Mouse (Mus musculus) liver, embryonic 15.5 days (tissue): ENCODE results near the gene Glmn. TPM values are rescaled to one million over a fixed set of nuclear protein-coding genes. Genes with fewer than 3 reads are reported as not detected.

Experiments used
- ATAC-seq: fragments of 200-750 bp; cut with Nextera tagmentation; 2 replicates; pipeline ENCODE4 v1.8.0; 2017; ENCODE audit warnings: moderate number of reproducible peaks, mild to moderate bottlenecking, moderate library complexity; ENCODE audit not compliant: insufficient read depth
- H3K27ac ChIP-seq: fragments of 300-500 bp; sonication (generic); replicated peaks from 2 replicates; pipeline ENCODE4 v1.5.1; 2015; ENCODE audit warnings: mild to moderate bottlenecking, inconsistent platforms
- H3K27me3 ChIP-seq: fragments of 300-500 bp; sonication (generic); 2 replicates; pipeline ENCODE4 v1.6.1; 2015; ENCODE audit warnings: mild to moderate bottlenecking, inconsistent platforms
- H3K36me3 ChIP-seq: fragments of 300-500 bp; sonication (generic); replicated peaks from 2 replicates; pipeline ENCODE4 v1.6.1; 2015; ENCODE audit warnings: moderate library complexity, mild to moderate bottlenecking, inconsistent platforms
- H3K4me1 ChIP-seq: fragments of 300-500 bp; sonication (generic); replicated peaks from 2 replicates; pipeline ENCODE4 v1.6.1; 2015; ENCODE audit warnings: inconsistent platforms
- H3K4me2 ChIP-seq: fragments of 300-500 bp; sonication (generic); 2 replicates; pipeline ENCODE4 v1.6.1; 2015; ENCODE audit warnings: moderate library complexity, mild to moderate bottlenecking, inconsistent platforms
- H3K4me3 ChIP-seq: fragments of 300-500 bp; sonication (generic); replicated peaks from 2 replicates; pipeline ENCODE4 v1.5.1; 2015; ENCODE audit warnings: mild to moderate bottlenecking, inconsistent platforms
- H3K9ac ChIP-seq: fragments of 300-500 bp; sonication (generic); 2 replicates; pipeline ENCODE4 v1.6.1; 2015; ENCODE audit warnings: moderate library complexity, mild to moderate bottlenecking, inconsistent platforms
- H3K9me3 ChIP-seq: fragments of 300-500 bp; sonication (generic); replicated peaks from 2 replicates; pipeline ENCODE4 v1.6.1; 2016; ENCODE audit warnings: inconsistent platforms
- WGBS: fragments of 180-500 bp; shearing (Covaris S2); methylation state at CpG from one replicate; pipeline ENCODE4 v1.1.7; 2015; ENCODE audit warnings: mixed read lengths; ENCODE audit not compliant: insufficient replicate concordance; 5-methylcytosine and 5-hydroxymethylcytosine counted together
- polyA plus RNA-seq: library from polyadenylated mRNA; unstranded; fragments of >200 nt; fragmentation: Nextera tagmentation; extraction: Ambion mirVana; gene quantifications from 2 replicates; pipeline ENCODE4 v1.2.1, GENCODE M21; 2015

The Glmn gene
- polyA plus RNA-seq: 5.3 and 5.4 TPM in 2 replicates

GRCm38 (mm10) chr5:107597301-107598077 is at the start of gene Glmn, which contains the start of gene Rpap2:
Gene Glmn (minus strand): TSS chr5:107597888.
Gene Rpap2 (plus strand): TSS chr5:107597373.
- peak; percentile 97 for ATAC-seq

GRCm38 (mm10) chr5:107645935-107646334 is 48.2 kb upstream of the Glmn start:
- H3K4me2 ChIP-seq: no peak overlapping the region
- 58% methylated on average over 2 of the region's 2 CpGs for WGBS
- ATAC-seq: no peak
- H3K36me3 ChIP-seq: peaks cover 4% of the 10 kb centered on the region; the same call in 1 of the 2 replicates
- no peak overlapping the region for H3K27ac ChIP-seq
- H3K4me3 ChIP-seq: no peak overlapping the region
- no peaks in the 10 kb centered on the region for H3K9me3 ChIP-seq
- no peak overlapping the region for H3K9ac ChIP-seq
- no peaks in the 10 kb centered on the region for H3K27me3 ChIP-seq
- H3K4me1 ChIP-seq: peaks cover 22% of the 10 kb centered on the region; the same call in 1 of the 2 replicates

More at GRCm38 (mm10) chr5:107597301-107598077, at the start of gene Glmn, which contains the start of gene Rpap2:
- peak within 1 kb of the TSS; percentile 68 for H3K27ac ChIP-seq
- no peaks in the 10 kb centered on the region for H3K27me3 ChIP-seq
- peak within 1 kb of the TSS; percentile 66 for H3K9ac ChIP-seq
- WGBS: under 1% methylated on average over 57 of the region's 64 CpGs
- peaks cover 16% of the 10 kb centered on the region for H3K4me1 ChIP-seq
- peak within 1 kb of the TSS; percentile 95 for H3K4me2 ChIP-seq
- no peaks in the 10 kb centered on the region for H3K9me3 ChIP-seq
- peaks cover 17% of the 10 kb centered on the region for H3K36me3 ChIP-seq
- peak within 1 kb of the TSS; percentile 83 for H3K4me3 ChIP-seq

- H3K4me1 ChIP-seq: peaks cover 16% of the 10 kb centered on the region; the same call in 1 of the 2 replicates
- H3K36me3 ChIP-seq: peaks cover 4% of the 10 kb centered on the region
- H3K9ac ChIP-seq: no peak overlapping the region
- no peaks in the 10 kb centered on the region for H3K27me3 ChIP-seq
- 39% methylated on average over 2 of the region's 2 CpGs for WGBS
- H3K4me2 ChIP-seq: no peak overlapping the region
- H3K4me3 ChIP-seq: no peak overlapping the region
- H3K9me3 ChIP-seq: no peaks in the 10 kb centered on the region
- no peak overlapping the region for H3K27ac ChIP-seq
- ATAC-seq: peak; percentile 76
Measured at GRCm38 (mm10) chr5:107644595-107644994, 46.9 kb upstream of the Glmn start.

- H3K36me3 ChIP-seq: peaks cover 4% of the 10 kb centered on the region
- 81% methylated on average over 8 of the region's 8 CpGs for WGBS
- no peak for ATAC-seq
- H3K4me2 ChIP-seq: no peak overlapping the region
- no peak overlapping the region for H3K9ac ChIP-seq
- H3K4me1 ChIP-seq: no peaks in the 10 kb centered on the region
- no peaks in the 10 kb centered on the region for H3K27me3 ChIP-seq
- no peak overlapping the region for H3K27ac ChIP-seq
- H3K9me3 ChIP-seq: no peaks in the 10 kb centered on the region
- no peak overlapping the region for H3K4me3 ChIP-seq
Measured at GRCm38 (mm10) chr5:107638366-107638765, 40.7 kb upstream of the Glmn start.

- Histone ChIP-seq H3K4me2 (no peak overlapping the region), H3K36me3 (peaks cover 1% of the 10 kb centered on the region), H3K9me3 (no peaks in the 10 kb centered on the region), H3K27ac (no peak overlapping the region), H3K27me3 (no peaks in the 10 kb centered on the region), H3K4me1 (no peaks in the 10 kb centered on the region), H3K4me3 (no peak overlapping the region), H3K9ac (no peak overlapping the region)
- 68% methylated on average over 1 of the region's 1 CpGs for WGBS
- ATAC-seq: no peak
Measured at GRCm38 (mm10) chr5:107637106-107637505, 39.4 kb upstream of the Glmn start.

GRCm38 (mm10) chr5:107633651-107634050 is 36.0 kb upstream of the Glmn start:
- no peak overlapping the region for H3K27ac ChIP-seq
- peaks cover 15% of the 10 kb centered on the region; the same call in 1 of the 2 replicates for H3K36me3 ChIP-seq
- no peak overlapping the region for H3K4me2 ChIP-seq
- no peak overlapping the region for H3K9ac ChIP-seq
- H3K4me1 ChIP-seq: no peaks in the 10 kb centered on the region
- no peak for ATAC-seq
- no peaks in the 10 kb centered on the region for H3K9me3 ChIP-seq
- no peak overlapping the region for H3K4me3 ChIP-seq
- WGBS: 79% methylated on average over 4 of the region's 4 CpGs
- no peaks in the 10 kb centered on the region for H3K27me3 ChIP-seq

- Histone ChIP-seq H3K4me3 (no peak overlapping the region), H3K4me1 (0 out of 2 replicates have a peak, but pooled peaks cover 3% of the 10 kb centered on the region), H3K9ac (no peak overlapping the region), H3K27ac (no peak overlapping the region), H3K27me3 (no peaks in the 10 kb centered on the region), H3K9me3 (no peaks in the 10 kb centered on the region), H3K4me2 (no peak overlapping the region), H3K36me3 (0 out of 2 replicates have a peak, but pooled peaks cover 4% of the 10 kb centered on the region)
- ATAC-seq: peak; percentile 65
- WGBS: 37% methylated on average over 3 of the region's 3 CpGs
Measured at GRCm38 (mm10) chr5:107621327-107621726, 23.6 kb upstream of the Glmn start.

GRCm38 (mm10) chr5:107617986-107618385 is 20.3 kb upstream of the Glmn start:
- Histone ChIP-seq H3K27ac (no peak overlapping the region), H3K4me1 (0 out of 2 replicates have a peak, but pooled peaks cover 10% of the 10 kb centered on the region), H3K9me3 (no peaks in the 10 kb centered on the region), H3K27me3 (no peaks in the 10 kb centered on the region), H3K4me3 (no peak overlapping the region), H3K4me2 (no peak overlapping the region), H3K9ac (no peak overlapping the region), H3K36me3 (0 out of 2 replicates have a peak, but pooled peaks cover 10% of the 10 kb centered on the region)
- ATAC-seq: no peak
- 76% methylated on average over 6 of the region's 6 CpGs for WGBS

- no peak for ATAC-seq
- WGBS: 2% methylated on average over 2 of the region's 2 CpGs
Measured at GRCm38 (mm10) chr5:107611224-107611623, 13.5 kb upstream of the Glmn start.

GRCm38 (mm10) chr5:107598380-107598779 is 692 bp upstream of the Glmn start:
- WGBS: 13% methylated on average over 4 of the region's 4 CpGs
- peak overlapping the region; percentile 83 for H3K4me3 ChIP-seq
- H3K4me1 ChIP-seq: peaks cover 16% of the 10 kb centered on the region
- H3K36me3 ChIP-seq: peaks cover 19% of the 10 kb centered on the region
- H3K27ac ChIP-seq: no peak overlapping the region
- no peak for ATAC-seq
- peak overlapping the region; percentile 95 for H3K4me2 ChIP-seq
- H3K9me3 ChIP-seq: no peaks in the 10 kb centered on the region
- no peaks in the 10 kb centered on the region for H3K27me3 ChIP-seq
- peak overlapping the region; percentile 66 for H3K9ac ChIP-seq

More at GRCm38 (mm10) chr5:107611224-107611623, 13.5 kb upstream of the Glmn start:
- Histone ChIP-seq H3K4me3 (no peak overlapping the region), H3K36me3 (peaks cover 11% of the 10 kb centered on the region; the same call in 1 of the 2 replicates), H3K9ac (no peak overlapping the region), H3K9me3 (no peaks in the 10 kb centered on the region), H3K4me1 (0 out of 2 replicates have a peak, but pooled peaks cover 6% of the 10 kb centered on the region), H3K4me2 (no peak overlapping the region), H3K27ac (no peak overlapping the region), H3K27me3 (no peaks in the 10 kb centered on the region)

- Histone ChIP-seq H3K27ac (no peak overlapping the region), H3K36me3 (peaks cover 26% of the 10 kb centered on the region), H3K27me3 (no peaks in the 10 kb centered on the region), H3K9me3 (no peaks in the 10 kb centered on the region), H3K4me3 (no peak overlapping the region), H3K9ac (no peak overlapping the region), H3K4me2 (no peak overlapping the region), H3K4me1 (no peaks in the 10 kb centered on the region)
- 89% methylated on average over 9 of the region's 9 CpGs for WGBS
- no peak for ATAC-seq
Measured at GRCm38 (mm10) chr5:107569148-107569547, 28.5 kb downstream of the Glmn start.
